Mouse (Mus musculus) heart, postnatal 25 days (tissue): ENCODE results near the gene Umad1. TPM values are rescaled to one million over a fixed set of nuclear protein-coding genes. Genes with fewer than 3 reads are reported as not detected.

Source experiments
- DNase-seq: peaks from one replicate; pipeline ENCODE4 v3.0.0; 2022; ENCODE audit warnings: low spot score
- intact Hi-C: fragments of 180-260 bp; cut with DNase I; formaldehyde crosslinking; loops from one replicate; pipeline ENCODE4 v1.15.1; 2025
- total RNA-seq, 2 experiments: library from RNA; stranded (reverse); gene quantifications; 2 replicates each; pipeline ENCODE4 v1.2.3; 2021

The Umad1 gene
- total RNA-seq, 2 experiments from 2014 or later = 9.9 to 12.9 TPM

GRCm38 (mm10) chr6:8409865-8410264, 150.8 kb downstream of the Umad1 start:
- intact Hi-C loops = no loop called here
- no peak for DNase-seq

DNA sequence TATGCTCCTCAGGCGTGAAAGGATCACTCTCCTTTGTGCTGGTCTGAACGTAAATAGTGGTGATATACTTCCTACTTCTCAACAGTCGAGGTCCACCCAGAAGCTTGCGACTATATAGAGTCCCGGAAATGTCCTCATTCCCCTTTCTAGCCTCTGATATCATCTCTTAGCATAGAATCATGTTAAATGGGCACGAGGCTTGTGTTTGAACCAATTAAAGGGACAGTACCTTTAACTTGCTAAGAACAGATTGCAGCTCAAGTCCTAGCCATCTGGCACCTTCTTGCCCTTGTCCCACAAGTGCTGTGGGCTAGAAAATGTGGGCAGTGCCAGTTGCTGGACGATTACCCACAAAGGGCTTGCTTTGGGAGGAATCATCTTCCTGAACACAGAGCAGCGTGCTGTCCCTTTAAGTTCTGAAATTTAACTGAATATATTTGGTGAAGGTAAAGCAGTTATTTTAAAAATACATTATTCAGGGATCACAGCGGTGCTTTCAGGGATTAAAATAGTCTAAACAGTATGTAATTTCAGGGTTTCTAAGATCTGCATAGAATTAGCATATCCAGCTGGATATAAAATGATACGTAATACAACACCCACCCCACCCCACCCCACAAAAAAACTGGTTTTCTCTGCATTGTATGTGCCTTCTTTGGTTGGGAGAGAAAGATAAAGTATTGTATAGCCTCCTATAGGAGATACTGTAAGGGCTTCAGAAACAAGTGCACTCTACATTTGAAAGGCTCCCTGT, 153.9 kb downstream of the Umad1 start:
- intact Hi-C loops = no loop called here
- DNase-seq = no peak

DNA sequence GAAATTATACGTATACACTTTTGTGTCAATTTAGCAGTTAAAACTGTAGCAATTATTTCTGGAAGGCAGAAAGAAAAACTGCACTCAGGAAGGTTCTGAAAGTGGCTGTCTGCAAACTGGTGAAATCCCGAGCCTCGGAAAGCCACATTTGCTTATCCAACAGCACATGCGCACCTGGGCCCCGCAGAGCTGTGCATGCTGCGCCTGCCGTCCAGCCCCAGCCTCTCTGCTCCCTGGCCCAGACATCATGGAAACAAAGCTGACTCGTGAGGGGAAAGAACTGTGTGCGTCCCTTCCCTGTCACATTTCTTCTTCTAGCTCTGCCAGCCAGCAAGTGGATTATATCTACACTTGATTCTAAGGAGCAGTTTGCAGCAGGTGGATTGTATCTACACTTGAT, 154.9 kb downstream of the Umad1 start:
- intact Hi-C loops = no loop called here
- DNase-seq = no peak

- no peak for DNase-seq
- intact Hi-C loops = no loop called here
These were observed 156.7 kb downstream of the Umad1 start for GRCm38 (mm10) chr6:8415823-8416222.

- intact Hi-C loops = no loop called here
- no peak for DNase-seq
These were observed 157.9 kb downstream of the Umad1 start for GRCm38 (mm10) chr6:8416802-8417569.

- no peak for DNase-seq
- intact Hi-C loops = no loop called here
These were observed 160.5 kb downstream of the Umad1 start for GRCm38 (mm10) chr6:8419485-8420186.

- DNase-seq = no peak
- intact Hi-C loops = no loop called here
These were observed 161.1 kb downstream of the Umad1 start for GRCm38 (mm10) chr6:8420187-8420503.

- intact Hi-C loops = no loop called here
- DNase-seq = no peak
These were observed 162.3 kb downstream of the Umad1 start for GRCm38 (mm10) chr6:8421421-8421820.

GRCm38 (mm10) chr6:8421959-8422581, 163.0 kb downstream of the Umad1 start:
- intact Hi-C loops = no loop called here
- no peak for DNase-seq

DNA sequence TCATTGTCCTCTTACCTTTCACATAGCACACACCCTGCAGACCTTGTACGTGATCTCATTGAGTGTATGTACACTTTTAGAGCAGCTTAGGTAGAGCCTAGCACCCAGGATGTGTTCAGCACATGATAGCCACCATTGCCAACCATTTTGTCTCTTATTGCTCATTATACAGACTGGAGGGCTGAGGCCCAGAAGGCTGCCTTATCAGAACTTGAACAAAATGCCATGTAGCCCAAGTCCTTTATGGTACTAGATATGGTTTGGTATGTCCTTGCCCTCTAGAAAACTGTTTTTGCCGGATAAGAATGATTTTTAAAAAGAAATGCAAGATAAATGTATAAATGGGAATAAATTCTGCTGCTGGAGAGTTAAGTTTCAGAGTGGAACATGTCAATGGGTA, 164.1 kb downstream of the Umad1 start:
- intact Hi-C loops = no loop called here
- no peak for DNase-seq

GRCm38 (mm10) chr6:8427692-8428091, 168.6 kb downstream of the Umad1 start:
- DNase-seq = no peak
- intact Hi-C loops = no loop called here

DNA sequence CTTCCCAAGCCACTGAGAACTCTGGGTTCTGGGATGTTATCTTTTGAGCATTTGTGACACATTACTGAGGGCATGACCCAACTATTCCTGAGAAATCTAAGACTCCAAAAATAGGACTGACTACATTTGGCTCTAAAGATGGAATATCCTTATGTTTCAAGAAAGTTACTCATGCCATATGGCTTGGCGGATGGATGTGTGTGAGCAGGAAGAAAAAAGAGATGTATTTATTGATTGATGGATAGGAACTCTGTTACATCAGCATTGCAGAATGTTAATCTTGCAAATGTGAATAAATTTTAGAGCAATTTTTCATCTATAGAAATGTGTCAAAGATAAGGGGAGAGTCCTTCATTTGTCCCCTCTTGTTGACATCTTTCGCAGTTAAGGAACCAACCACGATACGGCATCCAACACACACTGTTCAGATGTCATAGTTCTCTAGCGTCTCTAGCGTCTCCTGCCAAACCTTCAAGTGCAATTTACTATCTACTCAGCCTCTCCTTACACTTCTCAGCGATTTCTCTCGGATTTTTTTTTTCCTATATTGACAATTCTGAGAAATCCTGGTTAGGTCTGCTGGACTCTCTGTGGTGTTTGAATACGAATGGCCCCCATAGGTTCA, 171.6 kb downstream of the Umad1 start:
- intact Hi-C loops = no loop called here
- no peak for DNase-seq

DNA sequence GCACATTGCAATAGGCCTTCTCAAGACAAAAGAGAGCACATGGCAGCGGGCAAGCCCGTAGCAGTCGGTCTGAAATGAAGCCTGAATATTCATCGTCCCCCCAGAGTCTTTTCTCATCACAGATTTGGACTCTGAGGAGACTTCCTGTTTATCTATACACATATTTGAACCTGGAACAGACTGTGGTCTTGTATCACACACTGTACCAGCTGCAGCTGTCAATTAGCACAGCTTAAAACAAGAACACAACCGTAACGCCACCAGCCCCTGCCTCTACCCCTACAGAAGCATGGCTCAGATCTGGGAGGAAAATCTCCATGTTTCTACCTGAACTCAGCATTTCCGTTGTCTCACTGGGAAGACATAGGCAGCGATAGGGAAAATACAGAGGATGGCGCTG, 174.1 kb downstream of the Umad1 start:
- no peak for DNase-seq
- intact Hi-C loops = no loop called here

DNA sequence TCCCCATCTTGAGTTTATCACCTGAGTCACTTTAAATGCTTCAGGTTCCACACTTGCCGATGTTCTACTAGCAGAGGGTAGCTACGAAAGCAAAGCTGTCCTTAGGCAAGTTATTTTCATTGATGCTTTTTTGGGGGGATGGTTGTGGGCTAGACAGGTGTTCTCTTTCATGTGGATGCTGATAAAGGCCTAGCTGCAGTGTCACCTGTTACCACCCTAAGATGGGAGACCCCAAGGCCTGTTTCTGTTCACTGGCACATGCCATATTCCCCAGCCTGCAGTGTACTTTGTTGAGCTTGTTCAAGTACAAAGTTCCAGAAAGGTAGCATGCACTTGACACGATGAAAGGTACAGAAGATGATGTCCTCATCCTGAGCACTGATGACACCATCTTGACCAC, 178.8 kb downstream of the Umad1 start:
- DNase-seq = no peak
- intact Hi-C loops = no loop called here

DNA sequence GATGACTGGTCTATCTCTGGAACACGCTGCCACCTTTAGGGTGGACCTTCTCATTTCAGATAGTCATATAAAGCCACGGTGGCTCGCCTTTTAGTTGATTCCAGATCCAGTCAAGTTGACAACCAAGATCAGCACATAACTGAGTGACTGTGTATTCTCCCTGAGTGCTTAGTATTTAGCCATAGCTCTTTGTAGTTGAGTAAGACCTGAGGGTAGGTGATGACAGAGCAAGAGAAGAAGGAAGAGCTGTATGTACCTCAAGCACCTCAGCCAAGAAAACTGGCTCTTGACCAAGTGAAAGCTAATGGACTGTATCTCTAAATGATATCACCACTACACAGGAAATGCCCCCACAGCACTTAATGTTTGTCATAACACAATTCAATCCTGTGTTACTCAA, 182.7 kb downstream of the Umad1 start:
- intact Hi-C loops = no loop called here
- no peak for DNase-seq

GRCm38 (mm10) chr6:8446786-8447185, 187.7 kb downstream of the Umad1 start:
- intact Hi-C loops = no loop called here
- peak; percentile 54 for DNase-seq

DNA sequence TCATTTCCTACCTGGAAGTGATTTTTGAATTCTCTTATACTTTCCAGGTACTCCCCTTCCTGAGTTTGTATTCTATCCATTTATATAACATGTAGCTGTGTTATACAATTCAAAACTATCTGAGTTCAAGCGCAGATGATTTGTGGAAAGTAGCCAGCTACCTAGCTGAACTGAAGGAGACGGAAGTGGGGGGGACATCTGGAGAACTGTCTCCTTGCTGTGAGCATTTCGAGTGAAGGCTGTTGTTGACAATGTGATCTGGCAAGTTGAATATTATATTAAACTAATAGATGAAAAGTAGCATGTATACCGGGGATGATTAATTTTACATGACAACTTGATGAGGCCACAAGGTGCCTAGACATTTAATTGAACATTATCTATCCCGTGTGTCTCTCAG, 196.5 kb downstream of the Umad1 start:
- intact Hi-C loops = no loop called here
- no peak for DNase-seq

- intact Hi-C loops = no loop called here
These were observed 199.5 kb downstream of the Umad1 start for GRCm38 (mm10) chr6:8458596-8458995.

GRCm38 (mm10) chr6:8462447-8462846, 203.4 kb downstream of the Umad1 start:
- intact Hi-C loops = no loop called here

More at GRCm38 (mm10) chr6:8458596-8458995, 199.5 kb downstream of the Umad1 start:
- DNase-seq = no peak

GRCm38 (mm10) chr6:8465388-8465787, 206.3 kb downstream of the Umad1 start:
- intact Hi-C loops = no loop called here
- no peak for DNase-seq

More at GRCm38 (mm10) chr6:8462447-8462846, 203.4 kb downstream of the Umad1 start:
- DNase-seq = no peak
